Mouse (Mus musculus) right cerebral cortex, adult 2 months (tissue): Measurements from ENCODE around the gene Jak1.
A peak's percentile ranks its signal among the peaks of the same experiment; 100 is the strongest.

ENCODE experiments used
- DNase-seq, 2 experiments: peaks; one replicate each; pipeline ENCODE4 v3.0.0; 2021 to 2022; ENCODE audit warnings: low spot score in 2 of 2

Gene Jak1

DNA sequence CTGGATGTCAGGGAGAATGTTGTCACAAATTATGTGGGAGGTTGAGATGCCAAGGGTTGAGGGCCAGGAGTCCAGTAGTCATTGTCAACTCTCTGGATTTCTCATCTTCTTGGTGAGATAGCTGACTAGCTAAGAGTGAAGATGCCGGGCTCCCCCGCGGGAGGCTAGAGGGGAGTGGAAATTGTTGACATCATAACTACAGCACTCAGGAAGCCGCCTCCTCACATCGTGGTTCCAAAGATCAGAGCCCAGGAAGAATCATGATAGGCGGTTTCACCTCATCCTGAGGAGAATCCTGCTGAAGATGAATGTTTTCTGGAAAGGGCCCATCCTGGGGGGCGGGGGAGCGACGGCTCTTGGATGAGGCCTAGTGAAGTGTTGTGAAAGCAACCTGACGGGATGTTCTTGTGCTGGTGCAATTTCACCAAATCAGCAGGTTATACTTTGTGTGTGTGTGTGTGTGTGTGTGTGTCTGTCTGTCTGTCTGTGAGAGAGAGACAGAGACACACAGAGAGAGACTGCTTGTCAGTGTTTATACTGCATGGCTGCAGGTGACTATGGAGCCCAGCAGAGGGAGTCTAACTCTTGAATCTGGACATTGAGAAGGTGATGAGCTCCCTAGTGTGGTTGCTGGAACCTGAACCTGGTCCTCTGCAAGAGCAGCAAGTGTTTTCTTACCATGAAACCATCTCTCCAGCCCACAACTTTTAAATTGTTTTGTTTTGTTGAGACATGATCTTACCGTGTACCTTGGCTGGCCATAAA, 118.0 kb downstream of the Jak1 start:
- no peak for DNase-seq

DNA sequence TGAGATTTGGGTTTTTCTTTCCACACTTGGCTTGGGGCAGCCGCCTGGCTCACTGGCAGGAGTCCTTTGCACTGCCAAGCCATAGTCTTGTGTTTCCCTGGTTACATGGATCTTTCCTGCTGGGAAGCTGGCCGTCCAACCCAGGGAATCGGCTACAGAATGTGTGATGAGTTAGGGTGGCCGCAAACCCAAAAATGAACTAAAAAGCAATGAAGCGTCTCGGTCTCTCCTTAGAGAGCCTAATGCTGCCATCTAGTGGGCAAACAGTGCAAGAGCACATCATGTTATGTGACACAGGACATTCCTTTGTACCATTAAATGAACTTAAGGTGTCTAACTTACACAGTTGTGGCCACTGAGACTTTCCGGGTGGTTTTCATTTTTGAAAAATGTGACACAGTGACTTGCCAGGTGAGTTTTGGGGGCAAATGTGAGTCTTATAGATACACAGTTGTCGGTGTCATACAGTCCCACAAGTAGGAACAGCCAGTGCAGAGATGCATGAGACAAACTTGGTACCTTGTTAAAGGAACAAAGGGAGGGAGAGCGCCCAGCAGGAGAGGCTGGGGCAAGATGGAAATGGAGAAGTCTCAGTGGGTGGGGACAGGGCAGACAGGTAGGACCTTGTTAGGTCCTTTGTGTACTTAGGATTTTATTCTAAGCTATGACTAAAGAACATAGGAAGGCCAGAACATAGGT, 118.9 kb downstream of the Jak1 start:
- peak; percentile 82 to 87 for DNase-seq

DNA sequence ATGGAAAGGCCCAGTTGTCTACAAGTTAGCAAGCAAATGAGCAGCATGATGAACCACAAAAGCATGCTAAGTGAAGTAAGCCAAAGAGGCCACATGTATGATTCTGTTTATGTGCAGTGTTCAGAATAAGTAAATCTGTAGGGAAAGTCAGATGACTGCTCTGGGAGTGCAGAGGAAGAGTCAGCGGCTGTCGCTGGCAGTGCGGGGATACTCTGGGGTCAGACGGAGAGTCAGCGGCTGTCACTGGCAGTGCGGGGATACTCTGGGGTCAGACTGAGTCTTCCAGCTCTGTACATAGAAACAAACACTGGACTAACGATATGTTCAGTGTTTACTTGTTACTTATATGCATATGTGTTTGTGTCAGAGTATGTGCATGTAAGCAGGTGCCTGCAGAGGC, 120.3 kb downstream of the Jak1 start:
- DNase-seq: no peak

DNA sequence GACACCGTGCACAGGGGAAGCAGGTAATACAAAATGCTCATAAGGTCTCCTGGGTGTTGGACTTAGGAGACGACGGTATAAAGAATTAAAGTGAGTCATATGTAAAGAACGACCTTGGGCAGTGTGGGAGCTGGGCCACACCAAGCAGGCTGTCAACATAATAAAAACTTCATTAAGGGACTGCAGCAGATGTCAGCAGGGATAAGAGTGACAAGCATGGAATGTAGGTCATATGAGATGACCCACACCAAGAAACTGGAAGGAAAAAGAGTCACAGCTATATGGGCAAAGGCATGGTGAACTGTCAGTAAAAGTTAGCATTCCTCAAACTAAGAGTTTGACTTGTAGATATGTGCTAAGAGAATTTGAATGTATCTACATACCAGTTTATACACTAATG, 120.7 kb downstream of the Jak1 start:
- DNase-seq: no peak

DNA sequence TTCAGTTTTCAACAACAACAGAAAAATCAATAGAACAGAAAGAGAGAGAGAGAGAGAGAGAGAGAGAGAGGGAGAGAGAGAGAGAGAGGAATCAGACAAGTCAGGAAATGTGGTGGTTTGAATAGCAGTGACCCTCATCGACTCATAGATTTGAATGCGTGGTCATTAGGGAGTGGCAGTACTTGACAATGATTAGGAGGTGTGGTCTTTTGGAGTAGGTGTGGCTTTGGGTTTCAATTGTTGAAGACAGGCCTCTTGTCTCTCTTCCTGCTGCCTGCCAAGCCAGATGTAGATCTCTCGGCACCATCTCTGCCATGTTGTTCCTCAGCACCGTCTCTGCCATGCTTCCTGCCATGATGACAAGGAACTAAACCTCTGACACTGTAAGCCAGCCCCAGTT, 121.2 kb downstream of the Jak1 start:
- no peak for DNase-seq

DNA sequence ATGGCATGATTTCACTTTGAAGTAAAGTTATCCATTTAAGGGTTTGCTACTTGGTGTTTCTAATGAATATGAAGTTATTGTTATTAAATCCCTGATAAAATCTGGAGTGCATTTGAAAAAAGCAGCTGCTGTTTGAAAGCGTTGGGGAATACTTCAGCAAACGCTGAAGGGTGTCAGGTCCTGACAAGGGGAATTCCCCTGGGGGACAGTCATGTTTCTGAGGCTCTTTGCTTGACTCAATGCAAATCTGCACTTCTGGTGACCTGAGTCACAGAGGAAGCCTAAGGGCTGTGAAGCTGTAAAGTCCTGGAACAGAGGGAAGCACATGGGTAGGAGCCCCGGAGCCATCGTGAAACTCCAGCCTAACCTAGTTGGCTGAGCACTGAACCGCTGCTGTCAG, 123.3 kb downstream of the Jak1 start:
- no peak for DNase-seq

DNA sequence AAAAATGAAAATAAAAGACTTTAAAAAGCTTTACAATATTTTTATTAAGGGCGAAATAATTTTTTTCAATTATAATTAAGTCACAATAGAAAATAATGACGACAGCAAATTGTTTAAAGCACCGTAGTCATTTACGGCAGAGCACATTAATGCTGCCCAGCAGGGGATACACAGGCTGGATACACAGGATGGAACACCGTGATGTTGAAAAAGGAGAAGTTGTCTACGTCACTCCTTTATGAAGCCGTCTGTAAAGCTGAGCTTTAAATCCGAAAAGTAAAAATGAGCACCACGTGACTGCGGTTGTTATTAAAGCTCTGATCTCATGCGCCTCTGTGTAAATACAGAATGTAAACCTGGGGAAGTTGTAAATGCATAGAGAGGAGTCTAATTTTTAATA, 127.1 kb downstream of the Jak1 start:
- DNase-seq: no peak

DNA sequence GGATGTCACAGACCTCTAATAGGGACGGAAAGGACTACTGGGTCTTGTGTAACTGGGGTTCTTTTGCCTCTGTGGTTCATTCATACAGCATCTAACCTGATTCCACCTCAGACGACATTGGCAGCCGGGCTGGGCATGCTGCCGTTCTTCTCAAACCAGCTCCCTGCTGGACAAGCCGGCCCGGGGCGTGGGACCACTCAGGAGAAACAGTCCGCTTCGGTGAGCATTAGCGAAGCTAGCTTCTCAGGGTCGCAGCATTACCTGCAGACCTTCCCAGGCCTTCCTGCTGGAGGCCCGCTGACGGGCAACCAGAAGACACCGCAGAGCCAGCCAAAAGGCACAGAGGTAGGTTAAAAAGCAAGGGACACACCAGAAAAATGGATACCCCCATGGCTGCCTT, 129.2 kb downstream of the Jak1 start:
- no peak for DNase-seq

DNA sequence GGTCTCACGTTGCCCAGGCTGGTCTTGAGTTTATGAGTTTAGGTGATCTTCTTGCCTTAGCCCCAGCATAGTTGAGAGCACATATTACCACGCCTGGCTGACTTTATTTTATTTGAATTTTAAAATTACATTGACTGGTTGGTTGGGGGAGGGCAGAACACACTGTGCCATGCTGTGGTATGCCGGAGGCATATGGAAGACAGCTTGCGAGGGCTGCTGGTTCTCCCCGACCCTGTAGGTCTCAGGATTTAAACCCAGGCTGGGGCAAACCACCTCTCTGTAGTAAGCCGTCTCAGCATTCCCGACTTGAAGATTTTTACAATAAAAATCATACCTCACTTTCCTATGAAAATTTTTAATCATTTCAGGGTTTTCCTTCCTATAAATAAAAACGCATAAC, 130.1 kb downstream of the Jak1 start:
- DNase-seq: no peak

DNA sequence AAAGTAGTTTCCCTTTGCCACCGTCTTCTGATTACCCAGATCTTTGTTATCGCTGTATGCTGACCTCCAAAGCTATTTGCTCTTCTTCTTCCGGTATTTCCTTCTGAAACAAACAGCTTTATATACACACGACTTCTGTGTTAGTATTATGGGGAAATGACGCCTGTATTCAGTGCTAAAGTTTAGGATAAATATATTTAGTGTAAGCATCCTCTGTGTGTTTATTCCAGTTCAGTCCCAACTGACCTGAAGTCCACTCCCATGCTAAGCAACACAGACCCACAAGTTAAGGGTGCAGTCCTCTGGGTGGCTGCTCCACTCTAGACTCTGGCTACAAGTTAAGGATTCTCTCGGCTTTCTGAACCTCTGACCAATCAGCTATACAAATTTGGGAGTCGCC, 144.1 kb downstream of the Jak1 start:
- DNase-seq: no peak

DNA sequence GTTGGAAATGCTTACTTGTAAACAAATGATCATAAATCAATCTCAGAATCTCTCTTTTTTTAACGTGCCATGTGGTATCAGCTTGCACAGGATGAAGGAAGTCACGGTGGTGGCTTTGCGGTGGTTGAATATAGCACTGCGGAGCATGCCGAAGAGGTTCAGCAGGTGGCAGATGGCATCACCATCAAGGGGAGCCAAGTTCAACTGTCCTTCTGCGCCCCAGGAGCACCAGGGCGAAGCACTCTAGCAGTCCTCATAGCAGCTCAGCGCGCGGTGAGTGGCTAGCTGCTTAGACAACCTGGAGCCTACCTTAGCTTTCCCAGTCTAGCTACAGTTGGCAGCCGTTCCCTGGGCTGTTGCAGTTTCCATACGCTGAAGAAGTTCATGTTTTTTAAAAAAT, 158.0 kb downstream of the Jak1 start:
- no peak for DNase-seq
